Mouse (Mus musculus) kidney, adult 2 months (tissue): Measurements from ENCODE around the gene Txndc9.

Experiments
- CTCF ChIP-seq: fragments of 200-500 bp; conservative IDR thresholded peaks from 2 replicates; pipeline ENCODE4 v1.5.1; 2011; ENCODE audit warnings: low read depth, mild to moderate bottlenecking, control low read depth, low read length, moderate library complexity, mixed read lengths; ENCODE audit not compliant: insufficient read depth, insufficient read length
- POLR2A ChIP-seq: fragments of 200-500 bp; IDR thresholded peaks from one replicate; pipeline ENCODE4 v1.6.1; 2011; ENCODE audit warnings: low read depth, low read length, control low read depth

DNA sequence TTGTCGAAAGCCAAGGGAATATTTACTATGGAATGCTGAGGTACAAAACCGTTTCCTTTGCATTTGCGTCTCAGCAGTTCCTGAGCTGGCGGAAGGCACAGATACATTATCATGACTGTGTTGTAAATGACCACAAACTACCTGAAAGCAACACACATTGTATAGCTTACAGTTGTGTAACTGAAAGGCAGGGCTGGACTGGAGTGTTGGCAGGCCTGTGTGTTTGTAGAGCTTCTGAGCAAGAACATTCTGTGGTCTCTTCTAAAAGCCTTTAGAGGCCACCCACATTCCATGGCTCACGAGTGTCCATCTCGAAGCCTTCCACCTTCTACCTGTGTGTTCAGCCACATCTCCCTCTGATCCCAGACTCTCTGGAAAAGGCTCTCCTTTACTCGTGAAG, 29.6 kb upstream of the Txndc9 start:
- TF ChIP-seq POLR2A (no peak), CTCF (no peak)
